Mouse (Mus musculus) E14TG2a.4 (cell line): ENCODE measurements around the gene Lrrc75a.

Experiments
- CTCF ChIP-seq: conservative IDR thresholded peaks from 2 replicates; pipeline ENCODE4 v1.5.1; 2014; ENCODE audit warnings: low read length
- NANOG ChIP-seq: IDR thresholded peaks from 2 replicates; pipeline ENCODE4 v1.6.1; 2014; ENCODE audit warnings: borderline replicate concordance, low read length, mixed read lengths
- POU5F1 ChIP-seq: IDR thresholded peaks from 2 replicates; pipeline ENCODE4 v1.6.1; 2014; ENCODE audit warnings: low read length, borderline replicate concordance

- TF ChIP-seq CTCF (peak; percentile 56), NANOG (no peak), POU5F1 (no peak)
Measured at GRCm38 (mm10) chr11:62693299-62694184, 45.2 kb upstream of the Lrrc75a start.
